Mouse (Mus musculus): Measurements from ENCODE around the gene Card14. TPM values are rescaled to one million over a fixed set of nuclear protein-coding genes. Genes with fewer than 3 reads are reported as not detected.

Gene Card14
- polyA plus RNA-seq, 1 experiment from 2014 or later, result not detected

- H3K27me3 ChIP-seq (ENCODE audit: control insufficient read depth, insufficient read depth, low read length), result no peaks in the 10 kb centered on the region
- ATAC-seq (ENCODE audit: low FRiP score) (peak; percentile 94), DNase-seq (ENCODE audit: low spot score) (peak; percentile 89)
- H3K9me3 ChIP-seq (ENCODE audit: control insufficient read depth, low read length), result no peaks in the 10 kb centered on the region
- peak within 1 kb of the TSS; percentile 97 for H3K4me2 ChIP-seq (replicated peaks; ENCODE audit: low read depth, low read length)
- H3K36me3 ChIP-seq (ENCODE audit: control insufficient read depth, insufficient read depth, low read length), result no peaks in the 10 kb centered on the region
- 2% methylated on average over 35 of the region's 40 CpGs for WGBS
- H3K4me1 ChIP-seq (replicated peaks; ENCODE audit: control insufficient read depth, insufficient read depth, low read length), result peaks cover 2% of the 10 kb centered on the region; the same call in 1 of the 2 replicates
- H3K4me3 ChIP-seq (ENCODE audit: low read depth, low read length), result peak within 1 kb of the TSS; percentile 66
- H3K27ac ChIP-seq (ENCODE audit: low read depth, low read length), result peak within 1 kb of the TSS; percentile 47
- peak within 1 kb of the TSS; percentile 71 for H3K9ac ChIP-seq (ENCODE audit: low read depth, low read length)
These were observed 48.1 kb downstream of the Card14 start, which contains the start of the genes Sgsh and Slc26a11 for GRCm38 (mm10) chr11:119355443-119356385. Gene Sgsh, minus strand, starts transcription at chr11:119355536. Gene Slc26a11, plus strand, starts transcription at chr11:119355557.

- no peak overlapping the region for H3K4me3 ChIP-seq (ENCODE audit: low read depth, low read length)
- no peak for ATAC-seq (ENCODE audit: low FRiP score)
- H3K27me3 ChIP-seq (ENCODE audit: control insufficient read depth, insufficient read depth, low read length), result no peaks in the 10 kb centered on the region
- 93% methylated on average over 10 of the region's 10 CpGs for WGBS
- H3K4me1 ChIP-seq (replicated peaks; ENCODE audit: control insufficient read depth, insufficient read depth, low read length), result peaks cover 11% of the 10 kb centered on the region
- DNase-seq (ENCODE audit: low spot score), result no peak
- H3K27ac ChIP-seq (ENCODE audit: low read depth, low read length), result no peak overlapping the region
- no peaks in the 10 kb centered on the region for H3K9me3 ChIP-seq (ENCODE audit: control insufficient read depth, low read length)
- no peaks in the 10 kb centered on the region for H3K36me3 ChIP-seq (ENCODE audit: control insufficient read depth, insufficient read depth, low read length)
- no peak overlapping the region for H3K9ac ChIP-seq (ENCODE audit: low read depth, low read length)
- H3K4me2 ChIP-seq (replicated peaks; ENCODE audit: low read depth, low read length), result no peak overlapping the region
These were observed 51.5 kb downstream of the Card14 start for GRCm38 (mm10) chr11:119359089-119359488.

DNA sequence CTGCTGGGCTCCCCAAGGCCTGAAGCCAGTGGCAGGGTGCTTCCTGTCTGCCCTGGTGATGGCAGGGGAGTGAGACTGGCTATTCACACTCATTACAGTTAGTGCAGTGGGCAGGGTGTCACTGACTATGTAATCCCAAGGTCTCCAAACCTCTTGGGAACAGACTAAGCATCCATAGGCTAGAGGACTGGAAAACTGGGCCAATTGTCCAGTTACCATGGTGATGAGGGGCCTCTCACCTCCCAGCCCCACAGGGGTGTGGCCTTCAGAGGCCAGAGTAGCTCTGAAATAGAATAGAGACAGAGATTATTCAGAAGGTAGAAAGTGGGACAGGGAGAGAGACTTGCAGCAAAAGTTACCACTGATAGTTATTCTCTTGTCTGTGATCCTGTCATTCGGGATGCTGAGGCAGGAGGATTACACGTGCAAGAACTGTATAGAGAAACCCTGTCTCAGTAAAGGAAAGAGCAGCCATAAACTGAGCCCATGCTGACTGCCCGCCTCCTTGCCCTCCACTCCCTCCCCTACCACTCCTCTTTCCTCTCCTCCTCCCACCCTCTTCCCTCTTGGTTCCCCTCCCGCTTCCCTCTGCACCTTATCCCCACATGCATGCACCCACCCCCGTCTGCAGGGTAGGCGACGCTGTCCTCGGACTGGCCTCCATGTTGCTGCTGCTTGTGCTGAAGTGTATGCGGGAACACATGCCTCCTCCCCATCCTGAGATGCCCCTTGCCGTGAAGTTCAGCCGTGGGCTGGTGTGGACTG, 55.4 kb downstream of the Card14 start:
- Histone ChIP-seq H3K4me2 (replicated peaks; ENCODE audit: low read depth, low read length) (0 out of 2 replicates have a peak overlapping the region, but pooled peaks have one; percentile 14), H3K4me1 (replicated peaks; ENCODE audit: control insufficient read depth, insufficient read depth, low read length) (peaks cover 9% of the 10 kb centered on the region), H3K4me3 (ENCODE audit: low read depth, low read length) (no peak overlapping the region), H3K27me3 (ENCODE audit: control insufficient read depth, insufficient read depth, low read length) (no peaks in the 10 kb centered on the region), H3K9ac (ENCODE audit: low read depth, low read length) (peak overlapping the region; percentile 34; the same call in 1 of the 2 replicates), H3K27ac (ENCODE audit: low read depth, low read length) (no peak overlapping the region), H3K9me3 (ENCODE audit: control insufficient read depth, low read length) (no peaks in the 10 kb centered on the region), H3K36me3 (ENCODE audit: control insufficient read depth, insufficient read depth, low read length) (no peaks in the 10 kb centered on the region)
- ATAC-seq (ENCODE audit: low FRiP score) (peak; percentile 49), DNase-seq (ENCODE audit: low spot score) (peak; percentile 42)
- 33% methylated on average over 11 of the region's 11 CpGs for WGBS

GRCm38 (mm10) chr11:119363534-119364145, 56.1 kb downstream of the Card14 start:
- DNase-seq (ENCODE audit: low spot score) (peak; percentile 85), ATAC-seq (ENCODE audit: low FRiP score) (peak; percentile 65)
- Histone ChIP-seq H3K4me2 (replicated peaks; ENCODE audit: low read depth, low read length) (0 out of 2 replicates have a peak overlapping the region, but pooled peaks have one; percentile 14), H3K27ac (ENCODE audit: low read depth, low read length) (no peak overlapping the region), H3K9ac (ENCODE audit: low read depth, low read length) (0 out of 2 replicates have a peak overlapping the region, but pooled peaks have one; percentile 27), H3K4me3 (ENCODE audit: low read depth, low read length) (no peak overlapping the region), H3K4me1 (replicated peaks; ENCODE audit: control insufficient read depth, insufficient read depth, low read length) (peaks cover 9% of the 10 kb centered on the region), H3K9me3 (ENCODE audit: control insufficient read depth, low read length) (no peaks in the 10 kb centered on the region), H3K27me3 (ENCODE audit: control insufficient read depth, insufficient read depth, low read length) (no peaks in the 10 kb centered on the region), H3K36me3 (ENCODE audit: control insufficient read depth, insufficient read depth, low read length) (no peaks in the 10 kb centered on the region)
- 28% methylated on average over 11 of the region's 11 CpGs for WGBS

GRCm38 (mm10) chr11:119375425-119375824, 67.9 kb downstream of the Card14 start:
- Histone ChIP-seq H3K4me3 (ENCODE audit: low read depth, low read length) (no peak overlapping the region), H3K27me3 (ENCODE audit: control insufficient read depth, insufficient read depth, low read length) (no peaks in the 10 kb centered on the region), H3K4me1 (replicated peaks; ENCODE audit: control insufficient read depth, insufficient read depth, low read length) (no peaks in the 10 kb centered on the region), H3K4me2 (replicated peaks; ENCODE audit: low read depth, low read length) (no peak overlapping the region), H3K9me3 (ENCODE audit: control insufficient read depth, low read length) (no peaks in the 10 kb centered on the region), H3K27ac (ENCODE audit: low read depth, low read length) (no peak overlapping the region), H3K36me3 (ENCODE audit: control insufficient read depth, insufficient read depth, low read length) (no peaks in the 10 kb centered on the region), H3K9ac (ENCODE audit: low read depth, low read length) (no peak overlapping the region)
- no peak for DNase-seq (ENCODE audit: low spot score)
- WGBS, result 86% methylated on average over 6 of the region's 6 CpGs
- no peak for ATAC-seq (ENCODE audit: low FRiP score)

DNA sequence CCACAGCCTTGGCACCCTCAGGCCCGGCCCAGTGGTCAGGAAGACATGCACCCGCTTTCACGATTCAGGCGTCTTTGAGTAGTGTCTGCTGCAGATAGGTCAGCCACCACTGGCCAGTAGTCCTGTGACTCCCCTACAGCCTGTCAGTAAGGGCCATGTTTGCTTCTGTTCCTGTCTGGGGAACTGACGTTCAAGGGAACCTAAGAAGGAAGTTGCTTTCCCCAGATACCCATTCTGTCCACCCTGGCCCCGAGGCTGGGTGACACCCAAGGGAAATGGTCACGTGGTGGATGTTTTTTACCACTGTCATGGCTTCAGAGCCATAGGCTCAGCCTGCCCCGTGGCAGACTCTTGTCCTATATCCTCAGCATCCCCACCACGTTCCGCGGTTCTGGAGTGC, 69.8 kb downstream of the Card14 start:
- Histone ChIP-seq H3K27ac (ENCODE audit: low read depth, low read length) (no peak overlapping the region), H3K36me3 (ENCODE audit: control insufficient read depth, insufficient read depth, low read length) (no peaks in the 10 kb centered on the region), H3K4me3 (ENCODE audit: low read depth, low read length) (no peak overlapping the region), H3K27me3 (ENCODE audit: control insufficient read depth, insufficient read depth, low read length) (no peaks in the 10 kb centered on the region), H3K9ac (ENCODE audit: low read depth, low read length) (no peak overlapping the region), H3K4me1 (replicated peaks; ENCODE audit: control insufficient read depth, insufficient read depth, low read length) (no peaks in the 10 kb centered on the region), H3K4me2 (replicated peaks; ENCODE audit: low read depth, low read length) (no peak overlapping the region), H3K9me3 (ENCODE audit: control insufficient read depth, low read length) (no peaks in the 10 kb centered on the region)
- ATAC-seq (ENCODE audit: low FRiP score) (no peak), DNase-seq (ENCODE audit: low spot score) (no peak)
- WGBS, result 93% methylated on average over 11 of the region's 11 CpGs

- H3K27me3 ChIP-seq (ENCODE audit: control insufficient read depth, insufficient read depth, low read length), result no peaks in the 10 kb centered on the region
- no peak overlapping the region for H3K9ac ChIP-seq (ENCODE audit: low read depth, low read length)
- H3K36me3 ChIP-seq (ENCODE audit: control insufficient read depth, insufficient read depth, low read length), result no peaks in the 10 kb centered on the region
- DNase-seq (ENCODE audit: low spot score) (no peak), ATAC-seq (ENCODE audit: low FRiP score) (no peak)
- no peak overlapping the region for H3K4me2 ChIP-seq (replicated peaks; ENCODE audit: low read depth, low read length)
- 90% methylated on average over 1 of the region's 1 CpGs for WGBS
- H3K9me3 ChIP-seq (ENCODE audit: control insufficient read depth, low read length), result no peaks in the 10 kb centered on the region
- no peaks in the 10 kb centered on the region for H3K4me1 ChIP-seq (replicated peaks; ENCODE audit: control insufficient read depth, insufficient read depth, low read length)
- H3K27ac ChIP-seq (ENCODE audit: low read depth, low read length), result no peak overlapping the region
- H3K4me3 ChIP-seq (ENCODE audit: low read depth, low read length), result no peak overlapping the region
These were observed 71.0 kb downstream of the Card14 start for GRCm38 (mm10) chr11:119378551-119378950.

DNA sequence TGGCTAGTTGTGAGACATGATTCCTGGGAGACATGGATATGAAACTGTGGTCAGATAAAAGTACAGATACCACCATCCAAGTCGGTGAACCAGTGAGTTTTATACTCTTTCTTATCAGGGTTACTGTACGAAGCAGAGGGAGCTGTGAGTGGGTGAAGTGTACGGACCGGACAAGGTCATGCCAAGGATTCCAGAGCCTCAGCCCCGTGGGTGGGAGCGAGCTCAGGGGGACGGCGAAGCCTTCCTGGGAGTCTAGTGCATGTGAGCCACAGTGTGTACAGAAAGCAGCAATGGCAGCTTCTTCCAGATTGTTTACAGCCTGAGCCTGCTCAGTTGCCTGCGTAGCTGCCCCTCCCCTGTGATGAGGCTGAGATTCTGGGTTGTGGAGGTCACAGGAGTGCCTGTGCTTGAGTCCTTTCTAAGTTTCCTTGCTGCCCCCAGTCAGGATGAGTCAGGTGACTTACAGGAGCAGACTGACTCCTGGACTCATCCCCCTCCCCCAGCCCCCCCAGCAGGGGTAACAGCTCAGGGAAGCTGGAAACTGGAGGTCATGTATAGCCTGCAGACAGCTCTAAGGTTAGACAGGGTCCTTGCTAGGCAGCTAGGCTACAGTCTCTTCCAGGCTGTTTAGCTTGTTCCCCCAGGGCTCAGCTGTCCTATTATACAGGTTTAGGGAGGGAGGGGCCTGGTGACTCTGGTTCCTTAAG, 74.2 kb downstream of the Card14 start:
- H3K27me3 ChIP-seq (ENCODE audit: control insufficient read depth, insufficient read depth, low read length), result no peaks in the 10 kb centered on the region
- H3K9me3 ChIP-seq (ENCODE audit: control insufficient read depth, low read length), result no peaks in the 10 kb centered on the region
- H3K9ac ChIP-seq (ENCODE audit: low read depth, low read length), result no peak overlapping the region
- ATAC-seq (ENCODE audit: low FRiP score), result no peak
- no peak overlapping the region for H3K27ac ChIP-seq (ENCODE audit: low read depth, low read length)
- no peaks in the 10 kb centered on the region for H3K36me3 ChIP-seq (ENCODE audit: control insufficient read depth, insufficient read depth, low read length)
- H3K4me1 ChIP-seq (replicated peaks; ENCODE audit: control insufficient read depth, insufficient read depth, low read length), result no peaks in the 10 kb centered on the region
- no peak overlapping the region for H3K4me2 ChIP-seq (replicated peaks; ENCODE audit: low read depth, low read length)
- no peak overlapping the region for H3K4me3 ChIP-seq (ENCODE audit: low read depth, low read length)
- WGBS, result 85% methylated on average over 9 of the region's 9 CpGs
- DNase-seq (ENCODE audit: low spot score), result no peak

Measured in hindbrain, embryonic 11.5 days (tissue).